Mouse (Mus musculus) cortical plate, adult 2 months (tissue): ENCODE data around the gene Pitpnc1. TPM values are rescaled to one million over a fixed set of nuclear protein-coding genes. Genes with fewer than 3 reads are reported as not detected.

Source experiments
- H3K27ac ChIP-seq: fragments of 200-500 bp; 2 replicates; pipeline ENCODE4 v1.5.1; 2012; ENCODE audit warnings: low read length, control low read depth, inconsistent platforms; ENCODE audit not compliant: insufficient read depth
- H3K4me1 ChIP-seq: fragments of 200-500 bp; 2 replicates; pipeline ENCODE4 v1.6.1; 2011; ENCODE audit warnings: low read length; ENCODE audit not compliant: control insufficient read depth, insufficient read depth
- H3K4me3 ChIP-seq: fragments of 200-500 bp; 2 replicates; pipeline ENCODE4 v1.5.1; 2011; ENCODE audit warnings: mild to moderate bottlenecking, low read length, control low read depth; ENCODE audit not compliant: insufficient read depth
- CTCF ChIP-seq: fragments of 200-500 bp; IDR thresholded peaks from 2 replicates; pipeline ENCODE4 v1.5.1; 2011; ENCODE audit warnings: mild to moderate bottlenecking, control low read depth, low read length; ENCODE audit not compliant: insufficient read depth; ENCODE audit errors: extremely low read depth
- POLR2A ChIP-seq: fragments of 200-500 bp; IDR thresholded peaks from 2 replicates; pipeline ENCODE4 v1.6.1; 2011; ENCODE audit warnings: mild to moderate bottlenecking, low read length, control low read depth; ENCODE audit not compliant: insufficient read depth; ENCODE audit errors: extremely low read depth
- polyA plus RNA-seq: library from polyadenylated mRNA; depleted of rRNA; stranded (reverse); fragments of >200 nt; gene quantifications from 2 replicates; pipeline ENCODE4 v1.2.3, GENCODE M21; 2012

Pitpnc1 gene
- polyA plus RNA-seq, 1 experiment, result 35.6 TPM

- H3K4me1 ChIP-seq, result no peaks in the 10 kb centered on the region
- TF ChIP-seq POLR2A (no peak), CTCF (no peak)
- H3K27ac ChIP-seq, result no peak overlapping the region
- H3K4me3 ChIP-seq, result no peak overlapping the region
Measured at GRCm38 (mm10) chr11:107230128-107230527, 240.4 kb downstream of the Pitpnc1 start.

- Histone ChIP-seq H3K27ac (no peak overlapping the region), H3K4me1 (no peaks in the 10 kb centered on the region), H3K4me3 (no peak overlapping the region)
- TF ChIP-seq POLR2A (no peak), CTCF (no peak)
Measured at GRCm38 (mm10) chr11:107226431-107226830, 244.1 kb downstream of the Pitpnc1 start.

- TF ChIP-seq CTCF (no peak), POLR2A (no peak)
- Histone ChIP-seq H3K4me3 (no peak overlapping the region), H3K27ac (no peak overlapping the region), H3K4me1 (no peaks in the 10 kb centered on the region)
Measured at GRCm38 (mm10) chr11:107226013-107226412, 244.5 kb downstream of the Pitpnc1 start.

- TF ChIP-seq POLR2A (no peak), CTCF (no peak)
- Histone ChIP-seq H3K4me3 (no peak overlapping the region), H3K4me1 (no peaks in the 10 kb centered on the region), H3K27ac (no peak overlapping the region)
Measured at GRCm38 (mm10) chr11:107225301-107225700, 245.2 kb downstream of the Pitpnc1 start.

GRCm38 (mm10) chr11:107223667-107224214 lies 246.8 kb downstream of the Pitpnc1 start:
- TF ChIP-seq CTCF, result no peak
- no peak overlapping the region for H3K27ac ChIP-seq
- H3K4me3 ChIP-seq, result no peak overlapping the region
- no peaks in the 10 kb centered on the region for H3K4me1 ChIP-seq

- Histone ChIP-seq H3K4me3 (no peak overlapping the region), H3K27ac (no peak overlapping the region)
- TF ChIP-seq POLR2A, result no peak
- TF ChIP-seq CTCF, result no peak
Measured at GRCm38 (mm10) chr11:107223169-107223561, 247.3 kb downstream of the Pitpnc1 start.

GRCm38 (mm10) chr11:107222531-107223168 lies 247.8 kb downstream of the Pitpnc1 start:
- Histone ChIP-seq H3K27ac (no peak overlapping the region), H3K4me1 (no peaks in the 10 kb centered on the region), H3K4me3 (no peak overlapping the region)
- no peak for TF ChIP-seq CTCF
- no peak for TF ChIP-seq POLR2A

More at GRCm38 (mm10) chr11:107223169-107223561, 247.3 kb downstream of the Pitpnc1 start:
- H3K4me1 ChIP-seq, result no peaks in the 10 kb centered on the region

GRCm38 (mm10) chr11:107215111-107215510 lies 255.4 kb downstream of the Pitpnc1 start:
- no peak overlapping the region for H3K4me3 ChIP-seq
- TF ChIP-seq POLR2A, result no peak
- no peak for TF ChIP-seq CTCF
- no peak overlapping the region for H3K27ac ChIP-seq
- no peaks in the 10 kb centered on the region for H3K4me1 ChIP-seq

GRCm38 (mm10) chr11:107213745-107214144 lies 256.8 kb downstream of the Pitpnc1 start:
- TF ChIP-seq CTCF (no peak), POLR2A (no peak)
- H3K27ac ChIP-seq, result no peak overlapping the region
- H3K4me3 ChIP-seq, result no peak overlapping the region
- no peaks in the 10 kb centered on the region for H3K4me1 ChIP-seq

GRCm38 (mm10) chr11:107209818-107210217 lies 260.7 kb downstream of the Pitpnc1 start:
- no peak overlapping the region for H3K4me3 ChIP-seq
- H3K27ac ChIP-seq, result no peak overlapping the region
- TF ChIP-seq POLR2A (no peak), CTCF (no peak)
- no peaks in the 10 kb centered on the region for H3K4me1 ChIP-seq

- Histone ChIP-seq H3K4me3 (no peak overlapping the region), H3K27ac (no peak overlapping the region), H3K4me1 (no peaks in the 10 kb centered on the region)
- no peak for TF ChIP-seq CTCF
- no peak for TF ChIP-seq POLR2A
Measured at GRCm38 (mm10) chr11:107201773-107202172, 268.7 kb downstream of the Pitpnc1 start.
